Mouse (Mus musculus): ENCODE measurements around the gene Tsacc. TPM values are rescaled to one million over a fixed set of nuclear protein-coding genes. Genes with fewer than 3 reads are reported as not detected.
"Not testable (repeated sequence)": the region's sequence is repeated elsewhere in the genome, so short reads cannot be mapped to it uniquely, and the experiment has no call there.

Tsacc gene
- polyA plus RNA-seq, 1 experiment from 2014 or later: 14.0 TPM

DNA sequence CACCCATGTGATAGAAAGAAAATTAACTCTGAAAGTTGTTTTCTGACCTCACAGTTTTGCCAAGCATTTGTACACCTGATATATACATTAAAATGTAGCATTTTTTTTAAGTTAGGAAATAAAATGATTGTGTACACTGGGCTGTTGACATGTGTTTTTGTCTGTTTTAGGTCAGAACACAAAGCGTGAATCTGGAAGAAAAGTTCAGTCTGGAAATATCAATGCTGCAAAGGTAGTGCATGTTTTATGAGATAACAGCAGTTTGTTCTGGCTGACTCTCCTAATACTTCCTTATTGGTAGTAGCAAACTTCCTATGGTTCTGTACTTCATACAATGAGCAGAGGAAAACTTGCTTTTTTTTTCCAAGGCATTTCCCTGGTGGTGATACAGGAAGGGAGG, 2.4 kb upstream of the Tsacc start:
- H3K4me3 ChIP-seq: no peak overlapping the region
- WGBS: 81% methylated on average over 1 of the region's 1 CpGs
- peaks cover 56% of the 10 kb centered on the region for H3K36me3 ChIP-seq
- no peak for DNase-seq (ENCODE audit: low spot score)
- H3K4me1 ChIP-seq: peaks cover 13% of the 10 kb centered on the region
- no peak overlapping the region for H3K27ac ChIP-seq
- no peaks in the 10 kb centered on the region for H3K27me3 ChIP-seq (ENCODE audit: insufficient read depth, poor library complexity, severe bottlenecking)
- H3K9me3 ChIP-seq: no peaks in the 10 kb centered on the region

DNA sequence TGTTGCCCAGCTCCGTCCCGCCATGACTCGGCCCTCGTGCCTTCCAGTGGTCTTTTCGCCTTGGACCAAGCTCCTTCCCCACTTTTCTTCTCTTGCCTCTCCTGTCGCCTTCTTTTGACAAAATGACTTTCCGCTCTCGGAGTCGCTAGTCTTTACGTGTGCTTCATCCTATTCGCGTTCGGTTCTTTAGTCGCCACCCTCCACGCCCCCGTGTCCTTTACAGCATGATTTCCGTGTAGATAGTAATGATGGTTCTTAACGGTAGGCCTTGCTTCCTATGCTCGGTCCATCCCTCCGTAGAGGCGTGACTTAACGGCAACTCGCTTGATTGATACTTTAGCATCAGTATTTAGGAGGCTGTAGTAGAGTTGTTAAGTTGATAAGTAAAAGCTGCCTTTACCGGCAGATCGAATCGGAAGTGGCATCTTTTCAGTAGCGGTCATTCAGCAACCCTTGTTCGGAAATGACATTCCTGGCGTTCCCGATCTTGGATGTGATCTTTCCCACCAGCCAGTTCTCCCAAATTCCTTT, 587 bp upstream of the Tsacc start:
- Histone ChIP-seq H3K4me1 (peaks cover 13% of the 10 kb centered on the region), H3K36me3 (peaks cover 39% of the 10 kb centered on the region), H3K4me3 (peak overlapping the region; percentile 82), H3K27ac (peak overlapping the region; percentile 94), H3K27me3 (ENCODE audit: insufficient read depth, poor library complexity, severe bottlenecking) (no peaks in the 10 kb centered on the region), H3K9me3 (no peaks in the 10 kb centered on the region)
- no peak for DNase-seq (ENCODE audit: low spot score)
- under 1% methylated on average over 30 of the region's 30 CpGs for WGBS

DNA sequence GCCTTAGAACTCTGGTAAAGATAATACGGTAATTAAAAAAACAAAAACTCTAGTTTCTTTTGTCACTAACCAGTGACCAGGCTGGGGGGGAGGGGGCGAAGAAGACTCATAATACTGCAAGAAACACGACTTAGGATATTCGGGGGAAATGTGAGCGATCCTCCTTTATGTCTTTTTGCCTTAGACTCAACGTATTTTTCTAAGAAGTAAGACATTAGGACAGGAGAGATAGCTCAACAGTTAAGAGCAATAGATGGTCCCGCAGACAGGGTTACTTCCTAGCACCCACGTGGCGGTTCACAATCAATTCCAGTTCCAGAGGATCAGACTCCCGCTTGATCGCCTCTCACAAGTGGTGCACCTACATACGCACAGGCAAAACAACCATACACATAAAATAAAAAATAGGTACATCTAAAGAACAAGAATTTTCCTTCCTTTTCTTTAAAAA, 664 bp downstream of the Tsacc start:
- Histone ChIP-seq H3K36me3 (peaks cover 27% of the 10 kb centered on the region), H3K4me1 (peaks cover 13% of the 10 kb centered on the region), H3K27me3 (ENCODE audit: insufficient read depth, poor library complexity, severe bottlenecking) (no peaks in the 10 kb centered on the region), H3K9me3 (no peaks in the 10 kb centered on the region), H3K4me3 (peak overlapping the region; percentile 82), H3K27ac (peak overlapping the region; percentile 94)
- DNase-seq (ENCODE audit: low spot score): no peak
- under 1% methylated on average over 12 of the region's 12 CpGs for WGBS

DNA sequence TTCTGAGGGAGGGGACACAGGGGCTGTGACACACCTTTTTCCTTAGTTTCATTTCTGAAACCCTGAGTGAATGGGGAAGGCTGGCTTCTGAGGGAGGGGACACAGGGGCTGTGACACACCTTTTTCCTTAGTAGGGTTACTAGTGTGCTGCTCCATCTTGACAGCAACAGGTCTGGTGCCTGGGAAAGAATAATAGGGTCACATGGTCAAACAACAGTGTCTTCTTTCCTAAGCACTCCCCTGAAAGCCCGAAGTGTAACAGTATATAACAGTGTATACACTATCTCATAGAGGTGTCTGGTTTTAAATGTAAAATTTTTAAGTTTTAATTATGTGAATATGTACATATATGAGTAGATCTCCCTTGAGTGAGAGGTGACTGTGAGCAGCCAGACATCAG, 1.5 kb downstream of the Tsacc start:
- not testable (repeated sequence) for H3K27me3 ChIP-seq (ENCODE audit: insufficient read depth, poor library complexity, severe bottlenecking); H3K9me3 ChIP-seq; DNase-seq (ENCODE audit: low spot score)
- peak overlapping the region; percentile 94 for H3K27ac ChIP-seq
- H3K4me1 ChIP-seq: peaks cover 13% of the 10 kb centered on the region
- peaks cover 18% of the 10 kb centered on the region for H3K36me3 ChIP-seq
- peak overlapping the region; percentile 82; the same call in 1 of the 2 replicates for H3K4me3 ChIP-seq
- 82% methylated on average over 1 of the region's 1 CpGs for WGBS

DNA sequence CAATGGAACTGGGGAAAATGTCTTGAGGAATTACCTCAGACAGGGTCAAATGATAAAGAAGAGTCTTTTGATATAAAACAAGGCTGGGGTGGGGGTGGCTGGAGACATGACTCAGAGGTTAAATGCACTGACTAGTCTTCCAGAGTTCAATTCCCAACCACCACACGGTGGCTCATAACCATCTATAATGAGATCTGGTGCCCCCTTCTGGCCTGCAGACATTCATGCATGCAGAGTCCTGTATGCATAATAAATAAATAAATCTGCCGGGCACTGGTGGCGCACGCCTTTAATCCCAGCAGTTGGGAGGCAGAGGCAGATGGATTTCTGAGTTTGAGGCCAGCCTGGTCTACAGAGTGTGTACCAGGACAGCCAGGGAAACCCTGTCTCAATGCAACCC, 4.8 kb downstream of the Tsacc start:
- peaks cover 6% of the 10 kb centered on the region; the same call in 1 of the 2 replicates for H3K4me1 ChIP-seq
- H3K27me3 ChIP-seq (ENCODE audit: insufficient read depth, poor library complexity, severe bottlenecking): no peaks in the 10 kb centered on the region
- H3K36me3 ChIP-seq: no peaks in the 10 kb centered on the region; the same call in 1 of the 2 replicates
- no peaks in the 10 kb centered on the region for H3K9me3 ChIP-seq
- no peak overlapping the region for H3K27ac ChIP-seq
- 67% methylated on average over 4 of the region's 4 CpGs for WGBS
- no peak overlapping the region for H3K4me3 ChIP-seq
- no peak for DNase-seq (ENCODE audit: low spot score)

DNA sequence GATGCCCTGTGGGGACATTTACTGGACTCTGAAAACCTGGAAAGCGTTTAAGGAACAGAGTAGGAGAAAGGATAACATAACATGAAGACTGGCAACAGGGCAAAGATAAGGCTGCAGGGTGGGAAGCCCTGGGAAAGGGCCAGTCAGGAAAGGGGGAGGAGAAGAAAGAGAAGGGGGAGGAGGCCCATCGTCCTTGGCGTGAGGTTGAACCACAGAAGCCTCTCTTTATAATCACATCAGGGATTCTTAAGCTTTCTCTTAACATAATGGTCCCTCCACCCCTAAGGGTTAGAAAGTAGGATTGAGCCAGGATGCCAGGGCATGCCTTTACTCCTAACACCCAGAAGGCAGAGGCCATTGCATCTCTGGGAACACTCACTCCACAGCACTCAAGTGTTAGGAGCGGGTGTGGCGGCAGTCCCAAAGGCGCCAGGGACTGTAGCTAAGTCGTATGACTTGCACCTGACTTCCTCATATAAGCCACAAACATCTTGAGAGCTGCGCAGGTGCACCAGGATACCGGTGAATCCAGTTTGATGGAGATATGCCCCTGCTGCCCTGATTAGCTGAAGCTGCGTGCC, 8.6 kb downstream of the Tsacc start:
- H3K36me3 ChIP-seq: peaks cover 14% of the 10 kb centered on the region
- WGBS: 78% methylated on average over 10 of the region's 10 CpGs
- not testable (repeated sequence) for H3K27me3 ChIP-seq (ENCODE audit: insufficient read depth, poor library complexity, severe bottlenecking); DNase-seq (ENCODE audit: low spot score); H3K4me3 ChIP-seq; H3K4me1 ChIP-seq; H3K27ac ChIP-seq; H3K9me3 ChIP-seq

DNA sequence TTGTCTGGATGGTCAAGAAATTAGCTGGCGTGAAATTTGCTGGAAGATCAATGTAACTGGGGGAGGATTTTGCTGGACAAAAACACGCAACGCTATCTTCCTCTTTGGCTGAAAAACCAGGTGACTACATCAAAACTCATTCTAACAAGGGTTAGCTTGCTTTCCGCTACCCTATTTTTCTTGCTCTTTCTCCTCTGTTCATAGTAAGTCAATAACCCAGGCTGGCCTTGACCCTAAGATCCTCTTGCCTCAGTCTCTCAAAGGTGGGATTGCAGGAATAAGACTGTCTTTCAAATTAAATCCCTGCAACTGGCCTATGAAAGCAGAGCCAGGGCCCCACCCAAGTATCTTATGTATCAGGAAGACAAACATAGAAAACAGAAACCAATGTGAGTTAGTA, 9.7 kb downstream of the Tsacc start, which contains the start of gene Gm38392:
Gene Gm38392 (minus strand): TSS at position 101 of the 400 bp plus-strand sequence.
- H3K27me3 ChIP-seq (ENCODE audit: insufficient read depth, poor library complexity, severe bottlenecking): no peaks in the 10 kb centered on the region
- H3K27ac ChIP-seq: no peak within 1 kb of the TSS
- H3K4me1 ChIP-seq: no peaks in the 10 kb centered on the region
- DNase-seq (ENCODE audit: low spot score): no peak
- no peak within 1 kb of the TSS for H3K4me3 ChIP-seq
- no peaks in the 10 kb centered on the region for H3K9me3 ChIP-seq
- H3K36me3 ChIP-seq: peaks cover 14% of the 10 kb centered on the region
- WGBS: 96% methylated on average over 4 of the region's 4 CpGs

DNA sequence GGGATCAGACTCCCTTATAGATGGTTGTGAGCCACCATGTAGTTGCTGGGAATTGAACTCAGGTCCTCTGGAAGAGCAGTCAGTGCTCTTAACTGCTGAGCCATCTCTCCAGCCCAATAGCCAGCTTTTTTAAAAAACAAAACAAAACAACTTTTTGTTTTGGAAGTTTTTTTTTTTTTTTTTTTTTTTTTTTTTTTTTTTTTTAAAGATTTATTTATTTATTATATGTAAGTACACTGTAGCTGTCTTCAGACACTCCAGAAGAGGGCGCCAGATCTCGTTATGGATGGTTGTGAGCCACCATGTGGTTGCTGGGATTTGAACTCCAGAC, 11.3 kb downstream of the Tsacc start:
- 50% methylated on average over 2 of the region's 2 CpGs for WGBS

DNA sequence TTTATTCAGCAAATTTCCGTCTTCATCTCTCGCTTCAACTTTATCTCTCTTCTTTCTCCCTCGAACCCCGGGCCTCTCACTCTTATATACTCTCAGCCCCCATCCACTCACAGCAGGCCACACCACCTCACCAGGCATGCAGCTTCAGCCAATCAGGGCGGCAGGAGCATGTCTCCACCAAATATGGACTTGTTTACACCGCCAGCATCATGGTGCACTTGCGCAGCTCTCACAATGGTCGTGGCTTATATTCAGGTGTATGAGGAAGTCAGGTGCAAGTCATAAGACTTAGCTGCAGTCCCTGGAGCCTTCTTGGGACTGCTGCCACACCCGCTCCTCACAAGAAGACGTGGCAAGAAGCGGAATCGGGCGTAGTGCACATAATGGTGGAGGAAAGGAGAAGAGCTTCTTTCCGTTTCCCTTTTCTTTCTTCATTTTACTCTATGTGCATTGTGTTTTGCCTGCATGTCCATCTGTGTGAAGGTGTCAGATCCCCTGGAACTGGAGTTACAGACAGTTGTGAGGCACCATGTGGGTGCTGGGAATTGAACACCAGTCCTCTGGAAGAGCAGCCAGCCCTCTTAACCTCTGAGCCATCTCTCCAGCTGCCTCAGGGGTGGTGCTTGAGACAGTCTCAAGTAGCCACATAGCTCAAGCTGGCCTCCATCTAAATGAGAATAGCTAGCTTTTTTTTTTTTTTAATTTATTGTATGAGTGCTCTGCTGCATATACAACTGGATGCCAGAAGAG, 11.8 kb downstream of the Tsacc start:
- not testable (repeated sequence) for H3K27me3 ChIP-seq (ENCODE audit: insufficient read depth, poor library complexity, severe bottlenecking); H3K27ac ChIP-seq; H3K4me3 ChIP-seq; H3K4me1 ChIP-seq; DNase-seq (ENCODE audit: low spot score); H3K9me3 ChIP-seq
- peaks cover 14% of the 10 kb centered on the region for H3K36me3 ChIP-seq
- 96% methylated on average over 14 of the region's 14 CpGs for WGBS

More for the DNA sequence above, 11.3 kb downstream of the Tsacc start:
- not testable (repeated sequence) for H3K9me3 ChIP-seq; H3K27me3 ChIP-seq (ENCODE audit: insufficient read depth, poor library complexity, severe bottlenecking); H3K27ac ChIP-seq; H3K4me1 ChIP-seq; H3K4me3 ChIP-seq; DNase-seq (ENCODE audit: low spot score)
- H3K36me3 ChIP-seq: peaks cover 14% of the 10 kb centered on the region

DNA sequence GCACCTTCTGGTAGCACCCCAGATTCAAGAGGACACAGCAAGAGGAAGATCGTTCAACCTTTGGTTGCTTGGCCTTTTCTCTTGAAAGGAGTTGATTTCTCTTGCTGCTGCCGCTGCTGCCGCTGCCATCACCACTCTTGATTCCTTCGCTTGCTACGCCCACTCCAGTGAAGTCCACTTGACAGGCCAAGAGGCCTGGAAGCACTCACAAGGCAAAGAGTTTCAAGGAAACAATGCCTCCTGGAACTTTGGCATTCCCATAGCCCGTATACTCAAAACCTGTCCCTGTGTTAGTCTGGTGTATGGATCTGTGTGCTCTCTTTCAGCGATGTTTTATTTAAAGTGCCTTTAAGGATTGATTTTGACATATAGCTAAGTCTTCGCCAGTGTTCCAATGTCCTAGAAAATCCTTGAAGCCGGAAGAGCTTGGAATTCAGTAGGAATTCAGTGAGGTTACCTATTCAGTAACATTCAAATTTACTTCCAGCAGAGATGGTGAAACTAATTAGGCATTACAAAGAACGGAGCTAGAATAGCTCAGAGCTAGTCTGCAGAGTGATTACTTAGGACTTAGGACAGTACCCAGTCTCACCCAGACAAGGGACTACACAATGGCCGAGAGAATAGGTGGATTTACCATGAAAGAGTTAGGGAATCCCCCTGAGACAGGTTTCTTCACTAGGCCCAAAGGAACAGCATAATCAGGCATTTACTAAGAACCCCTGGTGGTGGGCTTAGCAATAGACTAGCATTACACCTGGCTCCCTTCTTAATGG, 15.5 kb downstream of the Tsacc start:
- not testable (repeated sequence) for H3K27ac ChIP-seq; H3K27me3 ChIP-seq (ENCODE audit: insufficient read depth, poor library complexity, severe bottlenecking); H3K4me3 ChIP-seq; H3K4me1 ChIP-seq; DNase-seq (ENCODE audit: low spot score); H3K9me3 ChIP-seq
- 66% methylated on average over 11 of the region's 11 CpGs for WGBS
- peaks cover 11% of the 10 kb centered on the region for H3K36me3 ChIP-seq

DNA sequence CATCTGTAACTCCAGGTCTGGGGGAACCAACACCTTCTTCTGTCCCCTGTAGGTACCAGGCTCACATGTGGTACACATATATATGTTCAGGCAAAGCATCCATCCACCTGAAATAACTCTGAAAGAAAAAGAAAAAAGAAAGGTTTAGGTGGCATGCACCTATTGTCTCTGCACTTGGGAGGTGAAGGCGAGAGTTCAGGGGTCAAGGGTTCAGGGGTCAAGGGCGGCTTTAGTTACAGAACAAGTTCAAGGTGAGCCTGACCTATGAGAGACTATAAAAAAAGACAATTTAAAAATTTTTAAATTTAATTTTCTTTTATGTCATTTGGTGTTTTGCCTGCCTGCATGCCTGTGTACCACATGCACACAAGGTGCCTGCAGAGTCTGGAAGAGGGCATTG, 16.8 kb downstream of the Tsacc start:
- WGBS: 87% methylated on average over 2 of the region's 2 CpGs

DNA sequence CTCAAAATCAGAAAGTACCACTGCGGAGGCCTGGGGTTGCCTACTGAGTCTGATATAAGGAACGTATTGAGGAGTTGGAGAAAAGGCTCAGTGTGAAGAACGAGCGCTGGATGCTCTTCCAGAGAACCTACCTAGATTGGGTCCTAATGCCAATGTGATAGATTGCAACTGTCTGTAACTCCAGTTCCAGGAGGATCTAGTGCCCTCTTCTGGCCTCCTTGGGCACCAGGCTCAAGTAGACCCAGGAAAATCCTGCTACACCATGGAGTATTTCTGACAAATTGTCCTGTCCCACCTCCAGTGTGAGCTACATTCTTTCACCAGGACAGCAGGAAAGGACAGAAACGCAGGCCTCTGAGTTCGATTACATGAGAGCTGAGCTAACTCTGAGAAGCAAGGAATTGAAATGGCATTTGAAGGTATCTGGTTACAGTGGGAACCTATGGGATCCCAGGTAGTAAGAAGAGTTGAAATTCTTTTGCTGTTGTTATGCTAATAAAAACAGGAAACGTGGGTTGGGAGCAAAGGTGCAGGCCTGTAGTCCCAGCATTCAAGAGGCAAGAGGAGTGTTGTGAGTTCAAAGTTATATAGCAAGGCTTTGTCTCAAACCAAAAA, 20.2 kb downstream of the Tsacc start:
- no peak overlapping the region for H3K27ac ChIP-seq
- no peak for DNase-seq (ENCODE audit: low spot score)
- H3K9me3 ChIP-seq: no peaks in the 10 kb centered on the region
- no peaks in the 10 kb centered on the region for H3K36me3 ChIP-seq
- no peaks in the 10 kb centered on the region for H3K4me1 ChIP-seq
- H3K4me3 ChIP-seq: no peak overlapping the region
- 34% methylated on average over 7 of the region's 7 CpGs for WGBS
- no peaks in the 10 kb centered on the region for H3K27me3 ChIP-seq (ENCODE audit: insufficient read depth, poor library complexity, severe bottlenecking)

More for the DNA sequence above, 16.8 kb downstream of the Tsacc start:
- Histone ChIP-seq H3K9me3 (no peaks in the 10 kb centered on the region), H3K4me1 (no peaks in the 10 kb centered on the region), H3K27ac (no peak overlapping the region), H3K4me3 (no peak overlapping the region), H3K36me3 (peaks cover 3% of the 10 kb centered on the region; the same call in 1 of the 2 replicates), H3K27me3 (ENCODE audit: insufficient read depth, poor library complexity, severe bottlenecking) (no peaks in the 10 kb centered on the region)
- DNase-seq (ENCODE audit: low spot score): no peak
